Mouse (Mus musculus) adrenal gland, postnatal 14 days (tissue): ENCODE results near the gene Grin2b. TPM values are rescaled to one million over a fixed set of nuclear protein-coding genes. Genes with fewer than 3 reads are reported as not detected.

ENCODE experiments used
- DNase-seq: peaks from one replicate; pipeline ENCODE4 v3.0.0; 2021; ENCODE audit warnings: mixed read lengths
- total RNA-seq: library from RNA; stranded (reverse); gene quantifications from 2 replicates; pipeline ENCODE4 v1.2.3, GENCODE M21; 2021

The Grin2b gene
- total RNA-seq, 1 experiment from 2014 or later = 0.11 TPM

GRCm38 (mm10) chr6:136008120-136008519, 165.2 kb downstream of the Grin2b start:
- no peak for DNase-seq

- no peak for DNase-seq
Observed at GRCm38 (mm10) chr6:135994691-135995090, 178.6 kb downstream of the Grin2b start.

- no peak for DNase-seq
Observed at GRCm38 (mm10) chr6:135993897-135994296, 179.4 kb downstream of the Grin2b start.

GRCm38 (mm10) chr6:135993378-135993777, 179.9 kb downstream of the Grin2b start:
- DNase-seq = no peak

GRCm38 (mm10) chr6:135976106-135976505, 197.2 kb downstream of the Grin2b start:
- DNase-seq = no peak

GRCm38 (mm10) chr6:135972481-135972880, 200.8 kb downstream of the Grin2b start:
- DNase-seq = no peak

- no peak for DNase-seq
Observed at GRCm38 (mm10) chr6:135971481-135971880, 201.8 kb downstream of the Grin2b start.

GRCm38 (mm10) chr6:135970716-135971318, 202.5 kb downstream of the Grin2b start:
- no peak for DNase-seq

- DNase-seq = no peak
Observed at GRCm38 (mm10) chr6:135961766-135962165, 211.5 kb downstream of the Grin2b start.

GRCm38 (mm10) chr6:135959629-135960028, 213.7 kb downstream of the Grin2b start:
- DNase-seq = no peak

- no peak for DNase-seq
Observed at GRCm38 (mm10) chr6:135951666-135952065, 221.6 kb downstream of the Grin2b start.

- no peak for DNase-seq
Observed at GRCm38 (mm10) chr6:135945511-135945910, 227.8 kb downstream of the Grin2b start.

GRCm38 (mm10) chr6:135944358-135944757, 229.0 kb downstream of the Grin2b start:
- DNase-seq = no peak

GRCm38 (mm10) chr6:135943121-135943617, 230.1 kb downstream of the Grin2b start:
- DNase-seq = no peak

GRCm38 (mm10) chr6:135932924-135933323, 240.4 kb downstream of the Grin2b start:
- no peak for DNase-seq

GRCm38 (mm10) chr6:135932400-135932920, 240.9 kb downstream of the Grin2b start:
- no peak for DNase-seq

GRCm38 (mm10) chr6:135917676-135918075, 255.6 kb downstream of the Grin2b start:
- DNase-seq = no peak

GRCm38 (mm10) chr6:135914608-135915007, 258.7 kb downstream of the Grin2b start:
- DNase-seq = no peak

GRCm38 (mm10) chr6:135912114-135912513, 261.2 kb downstream of the Grin2b start:
- no peak for DNase-seq

- DNase-seq = no peak
Observed at GRCm38 (mm10) chr6:135911131-135911530, 262.2 kb downstream of the Grin2b start.

- peak; percentile 91 for DNase-seq
Observed at GRCm38 (mm10) chr6:135907540-135908320, 265.6 kb downstream of the Grin2b start.

- no peak for DNase-seq
Observed at GRCm38 (mm10) chr6:135907137-135907536, 266.2 kb downstream of the Grin2b start.

- no peak for DNase-seq
Observed at GRCm38 (mm10) chr6:135904391-135904790, 268.9 kb downstream of the Grin2b start.
